Mouse (Mus musculus): ENCODE results near the gene Ccdc63.

GRCm38 (mm10) chr5:122092794-122093193, 47.8 kb downstream of the Ccdc63 start:
- no peak for TF ChIP-seq CTCF (IDR thresholded peaks at IDR 0.05; ENCODE audit: insufficient read depth, low read depth, low read length)
- no peak for TF ChIP-seq POLR2A (IDR thresholded peaks at IDR 0.05; ENCODE audit: insufficient read depth, low read depth, low read length)

All from olfactory bulb, adult 2 months (tissue).